Mouse (Mus musculus) MEL (cell line): Measurements from ENCODE around the gene Hist2h3b. TPM values are rescaled to one million over a fixed set of nuclear protein-coding genes. Genes with fewer than 3 reads are reported as not detected.

ENCODE experiments used
- DNase-seq: peaks from one replicate; pipeline ENCODE4 v3.0.0; 2011; ENCODE audit warnings: low read depth, low spot score
- H3K27ac ChIP-seq: 2 replicates; pipeline ENCODE4 v1.5.1; 2012; ENCODE audit warnings: low read depth, mild to moderate bottlenecking, control low read depth, low read length, moderate library complexity; ENCODE audit not compliant: control insufficient read depth
- H3K27me3 ChIP-seq, 2 experiments: fragments of 150-350 bp in 1 of 2; sonication (generic) in 1 of 2; 2 replicates each; pipeline ENCODE4 v1.6.1; 2012; ENCODE audit warnings: low read length in 2 of 2, mild to moderate bottlenecking in 2 of 2, improper control_type of control experiment in 1 of 2, moderate library complexity in 1 of 2; ENCODE audit not compliant: insufficient read depth in 2 of 2, control insufficient read depth in 1 of 2
- H3K36me3 ChIP-seq, 2 experiments: 2 replicates each; pipeline ENCODE4 v1.6.1; 2012 to 2014; ENCODE audit warnings: low read length in 2 of 2, improper control_type of control experiment in 1 of 2, inconsistent platforms in 1 of 2, mild to moderate bottlenecking in 1 of 2; ENCODE audit not compliant: insufficient read depth in 2 of 2, control insufficient read depth in 1 of 2
- H3K4me1 ChIP-seq, 2 experiments: fragments of 150-350 bp in 1 of 2; sonication (generic) in 1 of 2; 2 replicates each; pipeline ENCODE4 v1.6.1; 2012; ENCODE audit warnings: low read length in 2 of 2, improper control_type of control experiment in 1 of 2, mild to moderate bottlenecking in 1 of 2; ENCODE audit not compliant: insufficient read depth in 2 of 2, control insufficient read depth in 1 of 2
- H3K4me3 ChIP-seq, 2 experiments: fragments of 150-350 bp in 1 of 2; sonication (generic) in 1 of 2; 2 replicates each; pipeline ENCODE4 v1.5.1; 2012; ENCODE audit warnings: low read depth in 2 of 2, low read length in 2 of 2, mild to moderate bottlenecking in 2 of 2, moderate library complexity in 2 of 2, control low read depth in 1 of 2, improper control_type of control experiment in 1 of 2; ENCODE audit not compliant: control insufficient read depth in 1 of 2, insufficient read depth in 1 of 2
- H3K79me2 ChIP-seq: 2 replicates; pipeline ENCODE4 v1.6.1; 2012; ENCODE audit warnings: mild to moderate bottlenecking, low read length, moderate library complexity; ENCODE audit not compliant: control insufficient read depth, poor library complexity, insufficient read depth
- H3K9ac ChIP-seq: 2 replicates; pipeline ENCODE4 v1.6.1; 2012; ENCODE audit warnings: low read depth, mild to moderate bottlenecking, control low read depth, low read length, moderate library complexity; ENCODE audit not compliant: control insufficient read depth, poor library complexity, severe bottlenecking
- H3K9me3 ChIP-seq: fragments of 150-350 bp; sonication (generic); replicated peaks from 2 replicates; pipeline ENCODE4 v1.6.1; 2012; ENCODE audit warnings: mild to moderate bottlenecking, low read length, improper control_type of control experiment, moderate library complexity; ENCODE audit not compliant: insufficient read depth
- CHD1 ChIP-seq: IDR thresholded peaks from 2 replicates; pipeline ENCODE4 v1.6.1; 2012; ENCODE audit warnings: low read depth, mild to moderate bottlenecking, inconsistent platforms, low read length, improper control_type of control experiment
- CTCF ChIP-seq, 3 experiments: IDR thresholded peaks in 2 of 3; conservative IDR thresholded peaks in 1 of 3; 2 replicates each; pipeline ENCODE4 v1.5.1; 2011 to 2012; ENCODE audit warnings: low read length in 3 of 3, low read depth in 2 of 3, mild to moderate bottlenecking in 2 of 3, improper control_type of control experiment in 1 of 3, inconsistent platforms in 1 of 3, mixed read lengths in 1 of 3, moderate library complexity in 1 of 3; ENCODE audit not compliant: control insufficient read depth in 1 of 3, insufficient read depth in 1 of 3, poor library complexity in 1 of 3, severe bottlenecking in 1 of 3
- E2F4 ChIP-seq: IDR thresholded peaks from 2 replicates; pipeline ENCODE4 v1.6.1; 2011; ENCODE audit warnings: low read depth, low read length, improper control_type of control experiment, borderline replicate concordance
- ELF1 ChIP-seq: IDR thresholded peaks from 2 replicates; pipeline ENCODE4 v1.6.1; 2014; ENCODE audit warnings: low read depth, mild to moderate bottlenecking, inconsistent platforms, low read length, improper control_type of control experiment, moderate library complexity
- ETS1 ChIP-seq: IDR thresholded peaks from 2 replicates; pipeline ENCODE4 v1.6.1; 2012; ENCODE audit warnings: low read depth, mild to moderate bottlenecking, inconsistent platforms, low read length, improper control_type of control experiment, moderate library complexity
- GABPA ChIP-seq: IDR thresholded peaks from 2 replicates; pipeline ENCODE4 v1.6.1; 2012; ENCODE audit warnings: low read depth, mild to moderate bottlenecking, inconsistent platforms, low read length, improper control_type of control experiment, moderate library complexity
- GATA1 ChIP-seq: IDR thresholded peaks from 2 replicates; pipeline ENCODE4 v1.6.1; 2011; ENCODE audit warnings: low read depth, low read length, improper control_type of control experiment
- HCFC1 ChIP-seq: IDR thresholded peaks from 2 replicates; pipeline ENCODE4 v1.6.1; 2012; ENCODE audit warnings: low read depth, mild to moderate bottlenecking, inconsistent platforms, low read length, improper control_type of control experiment, moderate library complexity
- JUND ChIP-seq: IDR thresholded peaks from 2 replicates; pipeline ENCODE4 v1.6.1; 2011; ENCODE audit warnings: low read depth, mild to moderate bottlenecking, improper control_type of control experiment, low read length
- KAT2A ChIP-seq: conservative IDR thresholded peaks from 2 replicates; pipeline ENCODE4 v1.6.1; 2012; ENCODE audit warnings: low read depth, low read length, improper control_type of control experiment, inconsistent platforms
- MAX ChIP-seq: IDR thresholded peaks from 2 replicates; pipeline ENCODE4 v1.6.1; 2011; ENCODE audit warnings: low read length, improper control_type of control experiment
- MAZ ChIP-seq: IDR thresholded peaks from 2 replicates; pipeline ENCODE4 v1.6.1; 2012; ENCODE audit warnings: low read depth, mild to moderate bottlenecking, inconsistent platforms, low read length, improper control_type of control experiment
- MEF2A ChIP-seq: IDR thresholded peaks from 2 replicates; pipeline ENCODE4 v1.6.1; 2014; ENCODE audit warnings: low read depth, mild to moderate bottlenecking, inconsistent platforms, low read length, improper control_type of control experiment; ENCODE audit not compliant: poor library complexity, insufficient replicate concordance, severe bottlenecking; ENCODE audit errors: extremely low read depth
- MYB ChIP-seq: IDR thresholded peaks from 2 replicates; pipeline ENCODE4 v1.6.1; 2011; ENCODE audit warnings: mild to moderate bottlenecking, low read depth, low read length, improper control_type of control experiment
- MYC ChIP-seq: IDR thresholded peaks from 2 replicates; pipeline ENCODE4 v1.6.1; 2011; ENCODE audit warnings: low read depth, mild to moderate bottlenecking, low read length, improper control_type of control experiment, moderate library complexity
- NELFE ChIP-seq: IDR thresholded peaks from 2 replicates; pipeline ENCODE4 v1.6.1; 2011; ENCODE audit warnings: low read depth, low read length, improper control_type of control experiment
- NRF1 ChIP-seq: IDR thresholded peaks from 2 replicates; pipeline ENCODE4 v1.6.1; 2014; ENCODE audit warnings: low read depth, mild to moderate bottlenecking, inconsistent platforms, low read length, improper control_type of control experiment, moderate library complexity; ENCODE audit not compliant: poor library complexity, insufficient read depth, severe bottlenecking
- POLR2AphosphoS2 ChIP-seq: IDR thresholded peaks from 2 replicates; pipeline ENCODE4 v1.6.1; 2011; ENCODE audit warnings: low read length, improper control_type of control experiment
- POLR2AphosphoS5 ChIP-seq: IDR thresholded peaks from 2 replicates; pipeline ENCODE4 v1.6.1; 2012; ENCODE audit warnings: low read depth, borderline replicate concordance, mild to moderate bottlenecking, inconsistent platforms, low read length, moderate library complexity, mixed read lengths
- RCOR1 ChIP-seq: IDR thresholded peaks from 2 replicates; pipeline ENCODE4 v1.6.1; 2012; ENCODE audit warnings: low read depth, mild to moderate bottlenecking, inconsistent platforms, low read length, improper control_type of control experiment
- TBP ChIP-seq: IDR thresholded peaks from 2 replicates; pipeline ENCODE4 v1.8.0; 2011; ENCODE audit warnings: low read depth, low read length, improper control_type of control experiment
- TCF12 ChIP-seq: IDR thresholded peaks from 2 replicates; pipeline ENCODE4 v1.6.1; 2014; ENCODE audit warnings: low read depth, mild to moderate bottlenecking, inconsistent platforms, low read length, improper control_type of control experiment, moderate library complexity
- UBTF ChIP-seq: IDR thresholded peaks from 2 replicates; pipeline ENCODE4 v1.6.1; 2012; ENCODE audit warnings: low read depth, mild to moderate bottlenecking, inconsistent platforms, low read length, improper control_type of control experiment, moderate library complexity, borderline replicate concordance; ENCODE audit not compliant: insufficient read depth
- USF1 ChIP-seq: IDR thresholded peaks from 2 replicates; pipeline ENCODE4 v1.6.1; 2014; ENCODE audit warnings: low read depth, mild to moderate bottlenecking, inconsistent platforms, low read length, improper control_type of control experiment, moderate library complexity
- USF2 ChIP-seq, 2 experiments: IDR thresholded peaks; 2 replicates each; pipeline ENCODE4 v1.6.1; 2011 to 2012; ENCODE audit warnings: improper control_type of control experiment in 2 of 2, low read length in 2 of 2, borderline replicate concordance in 1 of 2, inconsistent platforms in 1 of 2, low read depth in 1 of 2, mild to moderate bottlenecking in 1 of 2; ENCODE audit not compliant: insufficient read depth in 1 of 2
- ZC3H11A ChIP-seq: IDR thresholded peaks from 2 replicates; pipeline ENCODE4 v1.6.1; 2012; ENCODE audit warnings: low read depth, mild to moderate bottlenecking, inconsistent platforms, low read length, improper control_type of control experiment
- ZKSCAN1 ChIP-seq: IDR thresholded peaks from 2 replicates; pipeline ENCODE4 v1.6.1; 2012; ENCODE audit warnings: low read depth, mild to moderate bottlenecking, inconsistent platforms, low read length, improper control_type of control experiment, moderate library complexity
- ZNF384 ChIP-seq: IDR thresholded peaks from 2 replicates; pipeline ENCODE4 v1.6.1; 2012; ENCODE audit warnings: low read depth, mild to moderate bottlenecking, inconsistent platforms, low read length, improper control_type of control experiment
- polyA plus RNA-seq, 2 experiments: library from polyadenylated mRNA; stranded (reverse) in 1 of 2; unstranded in 1 of 2; fragments of >175 nt in 1 of 2; fragments of >200 nt in 1 of 2; gene quantifications; 2 replicates each; pipeline versions ENCODE4 v1.2.1 to v1.2.4; 2012; ENCODE audit warnings: low replicate concordance in 2 of 2, low read depth in 1 of 2; ENCODE audit not compliant: insufficient read length in 2 of 2, insufficient read depth in 1 of 2, missing spikeins in 1 of 2
- total RNA-seq: library from RNA; depleted of rRNA; stranded (reverse); fragments of 300-350 nt; gene quantifications from 2 replicates; pipeline ENCODE4 v1.2.3, GENCODE M21; 2012

The Hist2h3b gene
- total and polyA plus RNA-seq, 3 experiments: 71.7 to 3,962 TPM; not detected in 1

GRCm38 (mm10) chr3:96250890-96251289, 17.6 kb upstream of the Hist2h3b start:
- Histone ChIP-seq H3K79me2 (no peaks in the 10 kb centered on the region), H3K4me3 (no peak overlapping the region), H3K9ac (peak overlapping the region; percentile 16; the same call in 1 of the 2 replicates), H3K27ac (no peak overlapping the region), H3K9me3 (no peaks in the 10 kb centered on the region), H3K36me3 (peaks cover 0 to 49% of the 10 kb centered on the region in 2 experiments; a peak in 2 of 4 replicates), H3K27me3 (no peaks in the 10 kb centered on the region), H3K4me1 (peaks cover 16 to 33% of the 10 kb centered on the region in 2 experiments)
- TF ChIP-seq MYC (no peak), KAT2A (no peak), MAX (no peak), CHD1 (no peak), ZNF384 (no peak), RCOR1 (no peak), ELF1 (no peak), MEF2A (no peak), TBP (no peak), NRF1 (no peak), ZC3H11A (no peak), JUND (no peak), USF1 (no peak), MYB (no peak), NELFE (no peak), CTCF (IDR thresholded peaks at IDR 0.05 in 2 of 3, conservative IDR thresholded peaks at IDR 0.05 in 1 of 3; ENCODE audit: control insufficient read depth in 1 of 3, insufficient read depth in 1 of 3, low read depth in 2 of 3, low read length in 3 of 3, poor library complexity in 1 of 3, severe bottlenecking in 1 of 3) (no peak), E2F4 (no peak), POLR2AphosphoS5 (no peak), TCF12 (no peak)
- DNase-seq: no peak

DNA sequence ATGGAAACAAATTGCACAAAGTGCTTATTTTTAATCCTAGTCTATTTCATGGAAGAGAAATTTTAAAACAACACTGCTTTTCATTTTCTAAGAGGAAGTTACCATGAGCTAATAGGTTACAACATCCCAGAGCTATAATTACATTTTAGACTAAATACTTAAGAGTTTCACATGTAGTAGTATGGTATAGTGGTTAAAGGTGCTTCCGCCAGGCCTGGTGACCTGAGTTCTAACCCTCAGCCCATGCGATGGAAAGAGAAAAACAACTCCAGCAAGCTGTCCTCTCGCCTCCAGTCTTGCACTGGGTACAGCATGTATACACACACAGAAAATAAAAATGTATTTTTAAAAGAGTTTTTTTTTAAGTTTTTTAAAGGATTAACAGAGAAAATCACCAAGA, 16.7 kb upstream of the Hist2h3b start:
- Histone ChIP-seq H3K27me3 (no peaks in the 10 kb centered on the region), H3K9me3 (no peaks in the 10 kb centered on the region), H3K79me2 (no peaks in the 10 kb centered on the region), H3K36me3 (peaks cover 0 to 56% of the 10 kb centered on the region in 2 experiments; a peak in 2 of 4 replicates), H3K4me1 (peaks cover 23 to 40% of the 10 kb centered on the region in 2 experiments), H3K4me3 (no peak overlapping the region), H3K27ac (no peak overlapping the region)
- DNase-seq: no peak
- TF ChIP-seq ELF1: no peak
- TF ChIP-seq GATA1: no peak
- no peak for TF ChIP-seq HCFC1
- no peak for TF ChIP-seq MAZ
- TF ChIP-seq MAX: no peak
- TF ChIP-seq NRF1: no peak
- no peak for TF ChIP-seq RCOR1
- no peak for TF ChIP-seq USF2 (IDR thresholded peaks at IDR 0.05; ENCODE audit: borderline replicate concordance in 1 of 2, insufficient read depth in 1 of 2, low read depth in 1 of 2, low read length in 2 of 2)
- TF ChIP-seq MYC: no peak
- no peak for TF ChIP-seq KAT2A
- TF ChIP-seq POLR2AphosphoS5: no peak
- no peak for TF ChIP-seq POLR2AphosphoS2
- TF ChIP-seq GABPA: no peak
- TF ChIP-seq ZKSCAN1: no peak
- no peak for TF ChIP-seq UBTF
- no peak for TF ChIP-seq ETS1
- TF ChIP-seq, all 39 proteins: peak for 0
- H3K9ac ChIP-seq: no peak overlapping the region
